In the genomic region with DNA sequence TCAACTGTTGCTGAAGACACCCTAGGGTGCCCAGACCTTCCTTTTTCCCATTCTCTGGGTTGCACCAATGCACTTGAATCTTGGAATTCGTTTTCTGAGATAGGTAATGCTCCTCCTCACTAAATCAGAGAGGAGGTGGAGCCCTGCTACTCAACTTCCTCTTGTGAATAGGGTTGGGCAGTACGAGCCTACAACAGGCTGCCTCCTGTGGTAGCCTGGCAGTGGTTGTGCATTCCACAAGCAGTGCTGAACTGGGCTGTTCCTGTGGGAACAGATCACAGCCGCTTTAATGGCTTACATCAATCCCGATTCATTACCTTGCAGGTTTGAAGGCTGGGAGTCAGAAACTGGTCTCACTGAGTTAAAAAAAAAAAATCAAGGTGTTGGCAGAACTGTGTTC, we compare ENCODE assay signal across 10 mouse cellular contexts. TPM values are rescaled to one million over a fixed set of nuclear protein-coding genes. Genes with fewer than 3 reads are reported as not detected.
DNase-seq lines count a peak whose midpoint lies in the region; ATAC-seq and TF ChIP-seq lines count a peak whose summit lies in the region.
"Had no signal": no experiment of that assay in that cellular context is flagged by ENCODE, and none has a peak within 500 bp of the region (broad histone marks: within the 10 kb centered on the region; RNA-seq: fewer than 3 reads in every experiment).

No protein-coding gene starts in this region.

- TF ChIP-seq POLR2A in kidney, adult 2 months (IDR thresholded peaks at IDR 0.05; ENCODE audit: low read depth, low read length) = no peak
- TF ChIP-seq POLR2A in brain, embryonic 14.5 days (IDR thresholded peaks at IDR 0.05; ENCODE audit: borderline replicate concordance, extremely low read depth, insufficient read depth, insufficient read length, poor library complexity, severe bottlenecking) = no peak

- H3K4me3 ChIP-seq in kidney, embryonic 16.5 days (ENCODE audit: low read length) = no peak overlapping the region; the same call in 1 of the 2 replicates
- H3K4me3 ChIP-seq in kidney, adult 2 months (ENCODE audit: insufficient read depth, low read depth, low read length) = no peak overlapping the region
- H3K4me3 ChIP-seq in embryonic facial prominence, embryonic 15.5 days (replicated peaks) = no peak overlapping the region
- H3K4me3 ChIP-seq in limb, embryonic 12.5 days (replicated peaks) = no peak overlapping the region
- H3K4me3 ChIP-seq in liver, embryonic 11.5 days (ENCODE audit: low read depth, low read length) = no peak overlapping the region

- H3K27ac ChIP-seq in kidney, embryonic 16.5 days (ENCODE audit: low read length) = no peak overlapping the region
- no peak overlapping the region for H3K27ac ChIP-seq in kidney, adult 2 months (ENCODE audit: insufficient read depth, low read depth, low read length)
- H3K27ac ChIP-seq in embryonic facial prominence, embryonic 15.5 days (replicated peaks) = no peak overlapping the region
- H3K27ac ChIP-seq in limb, embryonic 12.5 days = no peak overlapping the region
- no peak overlapping the region for H3K27ac ChIP-seq in liver, embryonic 11.5 days (ENCODE audit: low read depth, low read length)
- H3K27ac ChIP-seq: forebrain, embryonic 13.5 days; macrophage had no signal

- no peaks in the 10 kb centered on the region for H3K36me3 ChIP-seq in kidney, embryonic 16.5 days (ENCODE audit: insufficient read depth, low read length)
- H3K36me3 ChIP-seq in kidney, adult 2 months (ENCODE audit: control insufficient read depth, insufficient read depth, low read length) = no peaks in the 10 kb centered on the region
- H3K36me3 ChIP-seq in embryonic facial prominence, embryonic 15.5 days = no peaks in the 10 kb centered on the region
- no peaks in the 10 kb centered on the region for H3K36me3 ChIP-seq in limb, embryonic 12.5 days
- H3K36me3 ChIP-seq in liver, embryonic 11.5 days (ENCODE audit: control insufficient read depth, insufficient read depth, low read length) = no peaks in the 10 kb centered on the region

- H3K27me3 ChIP-seq in kidney, embryonic 16.5 days (ENCODE audit: insufficient read depth, low read length) = peaks cover 3% of the 10 kb centered on the region; the same call in 1 of the 2 replicates
- H3K27me3 ChIP-seq in kidney, adult 2 months (replicated peaks; ENCODE audit: control insufficient read depth, insufficient read depth, low read length) = no peaks in the 10 kb centered on the region
- 0 out of 2 replicates have a peak, but pooled peaks cover 14% of the 10 kb centered on the region for H3K27me3 ChIP-seq in embryonic facial prominence, embryonic 15.5 days
- H3K27me3 ChIP-seq in limb, embryonic 12.5 days = peaks cover 25% of the 10 kb centered on the region
- peaks cover 25% of the 10 kb centered on the region for H3K27me3 ChIP-seq in liver, embryonic 11.5 days (replicated peaks; ENCODE audit: control insufficient read depth, insufficient read depth, low read length)

- peak overlapping the region; percentile 87 for H3K4me2 ChIP-seq in kidney, embryonic 16.5 days (replicated peaks; ENCODE audit: low read depth, low read length)
- peak overlapping the region; percentile 85; the same call in 1 of the 2 replicates for H3K4me2 ChIP-seq in embryonic facial prominence, embryonic 15.5 days (replicated peaks)
- peak overlapping the region; percentile 93 for H3K4me2 ChIP-seq in limb, embryonic 12.5 days
- no peak overlapping the region for H3K4me2 ChIP-seq in liver, embryonic 11.5 days

- H3K9me3 ChIP-seq in kidney, embryonic 16.5 days (ENCODE audit: low read length) = no peaks in the 10 kb centered on the region
- no peaks in the 10 kb centered on the region for H3K9me3 ChIP-seq in embryonic facial prominence, embryonic 15.5 days (replicated peaks)
- no peaks in the 10 kb centered on the region for H3K9me3 ChIP-seq in limb, embryonic 12.5 days
- no peaks in the 10 kb centered on the region for H3K9me3 ChIP-seq in liver, embryonic 11.5 days (ENCODE audit: control insufficient read depth, low read length)
- H3K9me3 ChIP-seq: forebrain, embryonic 13.5 days had no signal

- DNase-seq in kidney, adult 2 months = no peak
- DNase-seq in brain, embryonic 14.5 days (ENCODE audit: low read depth) = peak; percentile 35
- no peak for DNase-seq in urinary bladder, postnatal 14 days (ENCODE audit: low spot score)
- DNase-seq in liver, embryonic 11.5 days (ENCODE audit: low spot score) = no peak
- no peak for DNase-seq in urinary bladder, adult 18-20 months (ENCODE audit: low spot score in 2 of 2)

- no peak for ATAC-seq in kidney, embryonic 16.5 days (ENCODE audit: low FRiP score, low TSS enrichment)
- no peak for ATAC-seq in embryonic facial prominence, embryonic 15.5 days (ENCODE audit: insufficient number of reproducible peaks, low FRiP score, low TSS enrichment, low read depth)
- no peak for ATAC-seq in limb, embryonic 12.5 days (ENCODE audit: insufficient number of reproducible peaks, insufficient read depth, low FRiP score, low TSS enrichment, low read depth)
- ATAC-seq in liver, embryonic 11.5 days (replicated peaks; ENCODE audit: low FRiP score) = no peak
- ATAC-seq: forebrain, embryonic 13.5 days had no signal

- H3K4me1 ChIP-seq in kidney, embryonic 16.5 days (ENCODE audit: insufficient read depth, low read length) = peaks cover 13% of the 10 kb centered on the region
- no peaks in the 10 kb centered on the region for H3K4me1 ChIP-seq in kidney, adult 2 months (ENCODE audit: control insufficient read depth, insufficient read depth, low read length)
- peaks cover 15% of the 10 kb centered on the region for H3K4me1 ChIP-seq in embryonic facial prominence, embryonic 15.5 days
- peaks cover 22% of the 10 kb centered on the region for H3K4me1 ChIP-seq in limb, embryonic 12.5 days (replicated peaks)
- no peaks in the 10 kb centered on the region for H3K4me1 ChIP-seq in liver, embryonic 11.5 days (replicated peaks; ENCODE audit: control insufficient read depth, insufficient read depth, low read length)

- no peak overlapping the region for H3K9ac ChIP-seq in kidney, embryonic 16.5 days (replicated peaks; ENCODE audit: low read length)
- H3K9ac ChIP-seq in embryonic facial prominence, embryonic 15.5 days = no peak overlapping the region
- no peak overlapping the region for H3K9ac ChIP-seq in limb, embryonic 12.5 days (replicated peaks)
- no peak overlapping the region for H3K9ac ChIP-seq in liver, embryonic 11.5 days (ENCODE audit: low read depth, low read length)

- WGBS in kidney, embryonic 16.5 days = 19% methylated on average over 4 of the region's 4 CpGs
- WGBS in kidney, adult 2 months = 16% methylated on average over 4 of the region's 4 CpGs
- 15% methylated on average over 4 of the region's 4 CpGs for whole genome bisulfite sequencing in embryonic facial prominence, embryonic 15.5 days
- 12% methylated on average over 4 of the region's 4 CpGs for WGBS in limb, embryonic 12.5 days
- 23% methylated on average over 4 of the region's 4 CpGs for WGBS in liver, embryonic 11.5 days

- no peak for TF ChIP-seq CTCF in kidney, adult 2 months (conservative IDR thresholded peaks at IDR 0.05; ENCODE audit: insufficient read depth, insufficient read length, low read depth, low read length)
- no peak for TF ChIP-seq CTCF in brain, embryonic 14.5 days (IDR thresholded peaks at IDR 0.05; ENCODE audit: borderline replicate concordance, extremely low read depth, insufficient read depth, insufficient read length)

RNA-seq across cellular contexts. Expression of a gene that starts 1.2 kb away (rescaled TPM):
- polyA plus RNA-seq in kidney, embryonic 16.5 days (2015; fragmentation: Nextera tagmentation; extraction: Ambion mirVana) = 4.5 and 7.7 TPM in 2 replicates
- 0.34 and 1.2 TPM in 2 replicates for polyA plus RNA-seq in kidney, adult 2 months (2012; rRNA removed)
- polyA plus RNA-seq in brain, embryonic 14.5 days (2012; rRNA removed) = 0.10 and 0.40 TPM in 2 replicates
- 7.9 and 8.6 TPM in 2 replicates for polyA plus RNA-seq in embryonic facial prominence, embryonic 15.5 days (2015; fragmentation: Nextera tagmentation; extraction: Ambion mirVana)
- polyA plus RNA-seq in limb, embryonic 12.5 days (2016; fragmentation: Nextera tagmentation; extraction: Ambion mirVana) = 0.49 and 0.56 TPM in 2 replicates
- polyA plus RNA-seq in liver, embryonic 11.5 days (2014; fragmentation: Nextera tagmentation; extraction: Ambion mirVana) = 0.77 and 1.4 TPM in 2 replicates
- polyA plus RNA-seq: macrophage had no signal
